Comparison of ENCODE assay signal across 17 mouse cellular contexts in genomic region chr3:143729473-143730076, GRCm38 (mm10).
DNase-seq lines count a peak whose midpoint lies in the region; ATAC-seq lines count a peak whose summit lies in the region.
"Had no signal": no experiment of that assay in that cellular context is flagged by ENCODE, and none has a peak within 500 bp of the region (broad histone marks: within the 10 kb centered on the region; RNA-seq: fewer than 3 reads in every experiment).

No protein-coding gene starts in this region.

- no peak overlapping the region for H3K4me3 ChIP-seq in neural tube, embryonic 11.5 days (ENCODE audit: low read depth, low read length)
- no peak overlapping the region for H3K4me3 ChIP-seq in neural tube, embryonic 15.5 days (replicated peaks)
- H3K4me3 ChIP-seq: embryonic facial prominence, embryonic 13.5 days; hindbrain, embryonic 13.5 days had no signal

- H3K36me3 ChIP-seq in neural tube, embryonic 11.5 days (ENCODE audit: control insufficient read depth, insufficient read depth, low read length) = no peaks in the 10 kb centered on the region
- H3K36me3 ChIP-seq in neural tube, embryonic 15.5 days = no peaks in the 10 kb centered on the region
- H3K36me3 ChIP-seq: embryonic facial prominence, embryonic 13.5 days; hindbrain, embryonic 13.5 days had no signal

- H3K27me3 ChIP-seq in neural tube, embryonic 11.5 days (ENCODE audit: control insufficient read depth, insufficient read depth, low read length) = no peaks in the 10 kb centered on the region
- no peaks in the 10 kb centered on the region for H3K27me3 ChIP-seq in neural tube, embryonic 15.5 days (replicated peaks)
- H3K27me3 ChIP-seq: embryonic facial prominence, embryonic 13.5 days; hindbrain, embryonic 13.5 days had no signal

- H3K9ac ChIP-seq in neural tube, embryonic 11.5 days (ENCODE audit: low read length) = no peak overlapping the region
- H3K9ac ChIP-seq in neural tube, embryonic 15.5 days (replicated peaks) = no peak overlapping the region
- H3K9ac ChIP-seq: embryonic facial prominence, embryonic 13.5 days; hindbrain, embryonic 13.5 days had no signal

- peak; percentile 85 for ATAC-seq in frontal cortex, adult (ENCODE audit: low TSS enrichment)
- peak; percentile 73; the same call in 1 of the 2 replicates for ATAC-seq in neural tube, embryonic 11.5 days (ENCODE audit: insufficient read depth, low FRiP score, low TSS enrichment)
- ATAC-seq in neural tube, embryonic 15.5 days (ENCODE audit: low FRiP score) = no peak
- ATAC-seq in granulocyte monocyte progenitor cell, adult 5-6 weeks (replicated peaks; ENCODE audit: poor library complexity, severe bottlenecking) = peak; percentile 76
- ATAC-seq: hindbrain, postnatal 0 days had no signal

- H3K9me3 ChIP-seq in neural tube, embryonic 11.5 days (ENCODE audit: control insufficient read depth, low read length) = no peaks in the 10 kb centered on the region
- no peaks in the 10 kb centered on the region for H3K9me3 ChIP-seq in neural tube, embryonic 15.5 days (replicated peaks)
- H3K9me3 ChIP-seq: embryonic facial prominence, embryonic 13.5 days; hindbrain, embryonic 13.5 days had no signal

- no peaks in the 10 kb centered on the region for H3K4me1 ChIP-seq in neural tube, embryonic 11.5 days (ENCODE audit: control insufficient read depth, insufficient read depth, low read length)
- no peaks in the 10 kb centered on the region for H3K4me1 ChIP-seq in neural tube, embryonic 15.5 days
- H3K4me1 ChIP-seq: embryonic facial prominence, embryonic 13.5 days; hindbrain, embryonic 13.5 days had no signal

- intact Hi-C loops in heart, postnatal 25 days (cut with DNase I) = no loop called here

- no peak overlapping the region for H3K4me2 ChIP-seq in neural tube, embryonic 11.5 days (ENCODE audit: low read depth)
- H3K4me2 ChIP-seq in neural tube, embryonic 15.5 days = no peak overlapping the region
- H3K4me2 ChIP-seq: embryonic facial prominence, embryonic 13.5 days; hindbrain, embryonic 13.5 days had no signal

- WGBS in neural tube, embryonic 11.5 days = 67% methylated on average over 8 of the region's 8 CpGs
- 39% methylated on average over 8 of the region's 8 CpGs for WGBS in neural tube, embryonic 15.5 days

- DNase-seq in frontal cortex, postnatal 25 days (ENCODE audit: low spot score in 2 of 2) = no peak
- DNase-seq in neural tube, embryonic 11.5 days (ENCODE audit: low spot score) = no peak
- no peak for DNase-seq in heart, postnatal 25 days (ENCODE audit: low spot score)
- no peak for DNase-seq in heart, adult 18-20 months
- DNase-seq: adrenal gland, adult 2 months; cerebellum, adult 11-12 months; cerebellum, adult 9-10 months; cerebellum, postnatal 25 days; gastrocnemius, postnatal 10 days; heart, postnatal 10 days; kidney, adult 11 months had no signal

- no peak overlapping the region for H3K27ac ChIP-seq in neural tube, embryonic 11.5 days (ENCODE audit: low read depth, low read length)
- no peak overlapping the region for H3K27ac ChIP-seq in neural tube, embryonic 15.5 days (replicated peaks)
- H3K27ac ChIP-seq: embryonic facial prominence, embryonic 13.5 days; hindbrain, embryonic 13.5 days; hindbrain, postnatal 0 days had no signal
